Mouse (Mus musculus): ENCODE results near the gene Btnl10.

- no peak for TF ChIP-seq POLR2A (IDR thresholded peaks at IDR 0.05; ENCODE audit: insufficient read depth, low read depth, low read length)
- TF ChIP-seq CTCF (IDR thresholded peaks at IDR 0.05) = no peak
Measured at GRCm38 (mm10) chr11:58929055-58929454, 11.3 kb downstream of the Btnl10 start.

Data from heart, adult 2 months (tissue).